Mouse (Mus musculus): ENCODE results near the gene Gm45337.
"Not testable (repeated sequence)": the region's sequence is repeated elsewhere in the genome, so short reads cannot be mapped to it uniquely, and the experiment has no call there.

DNA sequence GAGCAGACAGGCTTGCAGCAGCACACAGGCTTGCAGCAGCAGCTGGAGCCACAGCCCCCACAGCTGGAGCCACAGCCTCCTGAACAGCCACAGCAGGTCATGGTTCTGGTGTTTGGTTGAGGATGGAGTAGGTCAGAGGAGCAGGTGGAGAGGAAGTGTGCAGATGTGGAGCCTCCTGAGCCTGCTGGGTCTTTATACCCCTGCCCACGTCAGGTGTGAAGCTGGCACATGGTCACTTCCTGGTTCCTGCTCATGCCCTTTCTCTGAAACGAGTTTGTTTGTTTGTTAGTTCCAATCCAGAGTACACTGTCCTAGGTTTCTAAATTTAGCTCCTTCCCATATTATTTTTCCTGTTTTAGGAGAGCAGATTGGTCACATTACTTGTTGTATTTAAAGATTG lies 12.6 kb upstream of the Gm45337 start, which contains the start of gene Gm29735:
- TF ChIP-seq CTCF, EP300 (IDR thresholded peaks at IDR 0.05; ENCODE audit: low read depth): not testable (repeated sequence)

All from heart, postnatal 0 days (tissue).